Mouse (Mus musculus) ES-Bruce4 (cell line): Measurements from ENCODE around the gene N4bp1. TPM values are rescaled to one million over a fixed set of nuclear protein-coding genes. Genes with fewer than 3 reads are reported as not detected.
A peak's percentile ranks its signal among the peaks of the same experiment; 100 is the strongest.

Experiments used
- H3K27ac ChIP-seq: 2 replicates; pipeline ENCODE4 v1.5.1; 2012; ENCODE audit warnings: low read length, inconsistent platforms; ENCODE audit not compliant: insufficient read depth
- H3K27me3 ChIP-seq: 2 replicates; pipeline ENCODE4 v1.6.1; 2012; ENCODE audit warnings: mild to moderate bottlenecking, low read length, inconsistent platforms; ENCODE audit not compliant: control insufficient read depth, poor library complexity, insufficient read depth, severe bottlenecking
- H3K36me3 ChIP-seq: 2 replicates; pipeline ENCODE4 v1.6.1; 2012; ENCODE audit warnings: inconsistent platforms, mild to moderate bottlenecking, low read length, moderate library complexity; ENCODE audit not compliant: control insufficient read depth, poor library complexity, insufficient read depth, severe bottlenecking
- H3K4me1 ChIP-seq: one replicate; pipeline ENCODE4 v1.8.1; 2011; ENCODE audit warnings: low read length; ENCODE audit not compliant: control insufficient read depth, insufficient read depth
- H3K4me3 ChIP-seq: 2 replicates; pipeline ENCODE4 v1.5.1; 2011; ENCODE audit warnings: low read depth, mild to moderate bottlenecking, low read length
- H3K9ac ChIP-seq: 2 replicates; pipeline ENCODE4 v1.6.1; 2012; ENCODE audit warnings: low read depth, mild to moderate bottlenecking, inconsistent platforms; ENCODE audit not compliant: poor library complexity, severe bottlenecking
- H3K9me3 ChIP-seq: replicated peaks from 2 replicates; pipeline ENCODE4 v1.6.1; 2012; ENCODE audit warnings: mild to moderate bottlenecking, low read length, inconsistent platforms; ENCODE audit not compliant: control insufficient read depth, poor library complexity, insufficient read depth, severe bottlenecking
- CTCF ChIP-seq: IDR thresholded peaks from one replicate; pipeline ENCODE4 v1.8.1; 2011; ENCODE audit warnings: low read depth, low read length
- EP300 ChIP-seq: IDR thresholded peaks from 2 replicates; pipeline ENCODE4 v1.6.1; 2011; ENCODE audit warnings: low read depth, low read length; ENCODE audit not compliant: insufficient read depth
- POLR2A ChIP-seq: IDR thresholded peaks from one replicate; pipeline ENCODE4 v1.8.1; 2011; ENCODE audit warnings: low read length; ENCODE audit not compliant: insufficient read depth
- polyA plus RNA-seq: library from polyadenylated mRNA; stranded (reverse); fragments of >200 nt; gene quantifications from 2 replicates; pipeline ENCODE4 v1.2.4, GENCODE M21; 2011; ENCODE audit warnings: low read depth; ENCODE audit not compliant: missing spikeins, insufficient read depth, insufficient read length

The N4bp1 gene
- polyA plus RNA-seq, 1 experiment = 80.3 TPM

- H3K27ac ChIP-seq = no peak overlapping the region
- H3K9me3 ChIP-seq = no peaks in the 10 kb centered on the region
- no peak overlapping the region for H3K9ac ChIP-seq
- TF ChIP-seq POLR2A = no peak
- no peak for TF ChIP-seq EP300
- no peak for TF ChIP-seq CTCF
- H3K27me3 ChIP-seq = no peaks in the 10 kb centered on the region
- peaks cover 4% of the 10 kb centered on the region for H3K4me1 ChIP-seq
- H3K36me3 ChIP-seq = peaks cover 66% of the 10 kb centered on the region
- no peak overlapping the region for H3K4me3 ChIP-seq
Measured at GRCm38 (mm10) chr8:86862155-86862816, 22.8 kb downstream of the N4bp1 start.

- Histone ChIP-seq H3K4me3 (no peak overlapping the region), H3K4me1 (peaks cover 4% of the 10 kb centered on the region), H3K27ac (no peak overlapping the region; the same call in 1 of the 2 replicates), H3K36me3 (peaks cover 71% of the 10 kb centered on the region), H3K9ac (no peak overlapping the region), H3K9me3 (no peaks in the 10 kb centered on the region), H3K27me3 (no peaks in the 10 kb centered on the region)
- TF ChIP-seq CTCF (no peak), POLR2A (no peak), EP300 (no peak)
Measured at GRCm38 (mm10) chr8:86861516-86861915, 23.5 kb downstream of the N4bp1 start.

GRCm38 (mm10) chr8:86856248-86856647 is 28.8 kb downstream of the N4bp1 start:
- Histone ChIP-seq H3K9me3 (no peaks in the 10 kb centered on the region), H3K36me3 (peaks cover 90% of the 10 kb centered on the region), H3K27ac (0 out of 2 replicates have a peak overlapping the region, but pooled peaks have one; percentile 15), H3K27me3 (no peaks in the 10 kb centered on the region), H3K9ac (no peak overlapping the region), H3K4me1 (peaks cover 4% of the 10 kb centered on the region), H3K4me3 (no peak overlapping the region)
- TF ChIP-seq EP300 (no peak), POLR2A (no peak)

- Histone ChIP-seq H3K36me3 (peaks cover 90% of the 10 kb centered on the region), H3K27me3 (no peaks in the 10 kb centered on the region), H3K27ac (0 out of 2 replicates have a peak overlapping the region, but pooled peaks have one; percentile 4), H3K9me3 (no peaks in the 10 kb centered on the region), H3K9ac (no peak overlapping the region), H3K4me3 (no peak overlapping the region), H3K4me1 (peaks cover 4% of the 10 kb centered on the region)
- TF ChIP-seq POLR2A (no peak), CTCF (no peak), EP300 (no peak)
Measured at GRCm38 (mm10) chr8:86854686-86855085, 30.4 kb downstream of the N4bp1 start.

GRCm38 (mm10) chr8:86853989-86854373 is 31.1 kb downstream of the N4bp1 start:
- Histone ChIP-seq H3K4me3 (no peak overlapping the region), H3K4me1 (peaks cover 4% of the 10 kb centered on the region), H3K36me3 (peaks cover 83% of the 10 kb centered on the region), H3K27ac (no peak overlapping the region), H3K9ac (no peak overlapping the region), H3K9me3 (no peaks in the 10 kb centered on the region), H3K27me3 (no peaks in the 10 kb centered on the region)
- TF ChIP-seq CTCF (no peak), POLR2A (no peak), EP300 (no peak)

GRCm38 (mm10) chr8:86853266-86853988 is 31.6 kb downstream of the N4bp1 start:
- no peak overlapping the region for H3K4me3 ChIP-seq
- TF ChIP-seq CTCF (no peak), POLR2A (no peak), EP300 (no peak)
- H3K4me1 ChIP-seq = peaks cover 4% of the 10 kb centered on the region
- H3K27ac ChIP-seq = no peak overlapping the region
- no peaks in the 10 kb centered on the region for H3K27me3 ChIP-seq
- H3K36me3 ChIP-seq = peaks cover 83% of the 10 kb centered on the region
- no peaks in the 10 kb centered on the region for H3K9me3 ChIP-seq
- no peak overlapping the region for H3K9ac ChIP-seq
